Mouse (Mus musculus): Measurements from ENCODE around the gene Gpr87.

DNA sequence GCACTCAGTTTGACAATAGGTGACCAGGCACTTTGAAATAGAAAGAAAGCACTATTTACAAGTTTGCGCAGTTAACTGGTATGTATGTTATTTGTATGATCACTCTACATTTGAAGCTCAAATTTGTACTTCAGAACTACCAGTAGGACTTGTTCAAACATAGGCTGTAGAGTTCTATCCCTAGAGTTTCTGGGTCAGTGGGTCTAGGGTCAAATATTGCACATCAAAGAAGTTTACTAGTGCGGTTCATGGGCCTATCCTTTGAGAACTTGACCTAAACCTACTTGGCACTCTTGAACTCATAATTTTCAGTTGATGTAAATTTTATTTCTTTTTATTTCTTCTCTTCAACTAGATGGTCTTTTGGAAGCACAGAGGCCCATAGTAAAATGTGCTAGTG, 44.3 kb downstream of the Gpr87 start:
- no peak for TF ChIP-seq GATA1 (IDR thresholded peaks at IDR 0.05; ENCODE audit: borderline replicate concordance, low read length)
- TF ChIP-seq FLI1 (IDR thresholded peaks at IDR 0.05; ENCODE audit: low read length) = no peak
